Mouse (Mus musculus) cerebellum, adult 2 months (tissue): Measurements from ENCODE around the gene Wdr91.

Experiments used
- CTCF ChIP-seq: fragments of 200-500 bp; IDR thresholded peaks from 2 replicates; pipeline ENCODE4 v1.5.1; 2011; ENCODE audit warnings: low read depth, mild to moderate bottlenecking, control low read depth, low read length, moderate library complexity, borderline replicate concordance; ENCODE audit not compliant: insufficient read depth
- POLR2A ChIP-seq: fragments of 200-500 bp; IDR thresholded peaks from 2 replicates; pipeline ENCODE4 v1.6.1; 2011; ENCODE audit warnings: low read length, control low read depth, borderline replicate concordance; ENCODE audit not compliant: insufficient read depth

GRCm38 (mm10) chr6:34870136-34870535, 40.5 kb downstream of the Wdr91 start:
- TF ChIP-seq POLR2A (no peak), CTCF (no peak)
